Mouse (Mus musculus) midbrain, embryonic 14.5 days (tissue): ENCODE measurements around the gene Zfc3h1. TPM values are rescaled to one million over a fixed set of nuclear protein-coding genes. Genes with fewer than 3 reads are reported as not detected.

ENCODE experiments used
- ATAC-seq: fragments of 200-750 bp; cut with Nextera tagmentation; 2 replicates; pipeline ENCODE4 v1.8.0; 2017; ENCODE audit warnings: moderate number of reproducible peaks, moderate library complexity; ENCODE audit not compliant: low FRiP score, low TSS enrichment
- DNase-seq: peaks from one replicate; pipeline ENCODE4 v3.0.0-alpha.2; 2015
- H3K27ac ChIP-seq: fragments of 300-500 bp; sonication (generic); replicated peaks from 2 replicates; pipeline ENCODE4 v1.5.1; 2014; ENCODE audit warnings: mild to moderate bottlenecking, low read depth, low read length, moderate library complexity
- H3K27me3 ChIP-seq: fragments of 300-500 bp; sonication (generic); 2 replicates; pipeline ENCODE4 v1.6.1; 2014; ENCODE audit warnings: low read length, control low read depth, mixed read lengths; ENCODE audit not compliant: control insufficient read depth, insufficient read depth
- H3K36me3 ChIP-seq: fragments of 300-500 bp; sonication (generic); 2 replicates; pipeline ENCODE4 v1.6.1; 2014; ENCODE audit warnings: low read length, control low read depth; ENCODE audit not compliant: control insufficient read depth, insufficient read depth
- H3K4me1 ChIP-seq: fragments of 300-500 bp; sonication (generic); 2 replicates; pipeline ENCODE4 v1.6.1; 2014; ENCODE audit warnings: mild to moderate bottlenecking, antibody characterized with exemption, low read length, control low read depth; ENCODE audit not compliant: control insufficient read depth, insufficient read depth
- H3K4me2 ChIP-seq: fragments of 300-500 bp; sonication (generic); 2 replicates; pipeline ENCODE4 v1.6.1; 2014; ENCODE audit warnings: mild to moderate bottlenecking, low read length, moderate library complexity
- H3K4me3 ChIP-seq: fragments of 300-500 bp; sonication (generic); replicated peaks from 2 replicates; pipeline ENCODE4 v1.5.1; 2014; ENCODE audit warnings: low read depth, low read length
- H3K9ac ChIP-seq: fragments of 300-500 bp; sonication (generic); replicated peaks from 2 replicates; pipeline ENCODE4 v1.6.1; 2014; ENCODE audit warnings: mild to moderate bottlenecking, low read length, moderate library complexity
- H3K9me3 ChIP-seq: fragments of 300-500 bp; sonication (generic); 2 replicates; pipeline ENCODE4 v1.6.1; 2016; ENCODE audit warnings: low read length, control low read depth, mixed read lengths; ENCODE audit not compliant: control insufficient read depth
- WGBS: fragments of 180-500 bp; shearing (Covaris S2); extraction: QIAGEN DNeasy Blood & Tissue Kit; methylation state at CpG from one replicate; pipeline ENCODE4 v1.1.7; 2014; 5-methylcytosine and 5-hydroxymethylcytosine counted together
- polyA plus RNA-seq: library from polyadenylated mRNA; unstranded; fragments of >200 nt; fragmentation: Nextera tagmentation; extraction: Ambion mirVana; gene quantifications from 2 replicates; pipeline ENCODE4 v1.2.1, GENCODE M21; 2014

Zfc3h1 gene
- polyA plus RNA-seq: 25.4 and 28.6 TPM in 2 replicates

DNA sequence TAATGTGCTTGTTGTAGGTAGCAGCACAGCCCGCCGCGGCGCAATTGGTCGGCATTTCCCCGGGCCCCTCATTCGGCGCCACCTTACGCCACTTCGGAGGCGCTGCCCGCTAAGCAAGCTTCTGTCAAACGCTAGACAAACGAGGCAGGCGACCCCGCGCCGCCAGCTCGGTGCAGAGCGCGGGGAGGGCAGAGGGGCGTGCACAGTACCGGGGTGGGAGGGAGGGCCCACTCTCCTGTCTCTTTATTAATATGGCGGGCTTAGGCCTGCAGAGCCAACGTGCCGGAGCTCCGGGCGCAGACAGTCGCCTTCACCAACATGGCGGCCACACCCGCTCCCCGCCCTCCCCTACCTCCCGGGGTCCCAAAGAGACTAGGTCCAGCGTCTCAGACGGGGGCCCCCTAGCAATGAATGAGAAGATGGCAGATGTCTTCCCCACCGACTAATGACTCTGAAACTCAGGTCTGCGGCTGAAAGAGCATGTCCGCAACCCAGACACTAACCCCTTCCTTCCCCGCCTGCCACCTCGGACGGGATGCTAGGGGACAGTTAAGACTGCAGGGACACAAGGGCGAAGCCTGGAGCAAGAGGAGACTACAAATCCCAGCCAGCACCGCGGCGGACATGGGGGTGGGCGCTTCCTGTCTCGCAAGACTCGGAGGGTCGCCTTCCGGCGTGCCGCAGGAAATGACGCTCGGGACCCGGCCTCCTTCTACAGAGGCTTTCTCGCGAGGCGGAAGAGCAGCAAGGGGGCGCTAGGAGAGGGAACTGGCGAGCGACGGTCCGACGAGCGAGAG is at the start of gene Zfc3h1, which contains the start of gene Thap2:
Zfc3h1 (plus strand) TSS at position 739 of the 797 bp plus-strand sequence.
Thap2 (minus strand) TSS at position 223 of the 797 bp plus-strand sequence.
- peak within 1 kb of the TSS; percentile 89 for H3K9ac ChIP-seq
- H3K27me3 ChIP-seq: no peaks in the 10 kb centered on the region
- peak within 1 kb of the TSS; percentile 81 for H3K4me2 ChIP-seq
- under 1% methylated on average over 65 of the region's 65 CpGs for WGBS
- no peaks in the 10 kb centered on the region for H3K9me3 ChIP-seq
- peak; percentile 100 for DNase-seq
- ATAC-seq: peak; percentile 97
- H3K27ac ChIP-seq: peak within 1 kb of the TSS; percentile 98
- peaks cover 2% of the 10 kb centered on the region; the same call in 1 of the 2 replicates for H3K36me3 ChIP-seq
- H3K4me3 ChIP-seq: peak within 1 kb of the TSS; percentile 93
- peaks cover 46% of the 10 kb centered on the region for H3K4me1 ChIP-seq

GRCm38 (mm10) chr10:115336901-115337300 is 47.9 kb upstream of the Zfc3h1 start:
- H3K9me3 ChIP-seq: no peaks in the 10 kb centered on the region
- H3K4me3 ChIP-seq: no peak overlapping the region
- H3K4me2 ChIP-seq: no peak overlapping the region
- peaks cover 33% of the 10 kb centered on the region for H3K36me3 ChIP-seq
- H3K27me3 ChIP-seq: no peaks in the 10 kb centered on the region
- H3K9ac ChIP-seq: no peak overlapping the region
- ATAC-seq (no peak), DNase-seq (no peak)
- 88% methylated on average over 4 of the region's 4 CpGs for WGBS
- H3K27ac ChIP-seq: no peak overlapping the region
- H3K4me1 ChIP-seq: no peaks in the 10 kb centered on the region

DNA sequence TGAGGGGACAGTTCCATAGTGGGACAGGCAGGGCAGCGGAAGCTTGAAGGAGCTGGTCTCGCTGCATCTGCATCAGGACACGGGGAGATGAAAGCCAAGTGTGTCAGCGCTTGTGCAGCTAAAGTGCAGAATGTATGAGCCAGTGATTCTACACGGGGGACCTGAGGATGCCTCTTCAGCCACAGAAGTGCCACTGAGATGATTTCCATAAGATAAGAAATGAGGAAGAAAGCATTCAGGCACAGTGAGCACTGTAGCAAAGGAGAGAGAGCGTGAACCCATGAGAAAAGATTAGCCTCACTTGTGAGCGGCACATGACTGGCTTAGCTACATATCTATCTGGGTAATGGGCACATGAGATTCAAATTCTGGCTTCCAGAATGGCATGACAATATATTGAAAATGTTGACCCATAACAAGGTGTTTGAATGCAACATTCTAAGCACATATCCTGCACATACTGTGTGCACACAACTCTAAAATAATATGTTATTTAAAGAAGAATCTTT is 44.9 kb upstream of the Zfc3h1 start:
- WGBS: 93% methylated on average over 7 of the region's 7 CpGs
- no peaks in the 10 kb centered on the region for H3K4me1 ChIP-seq
- no peak for DNase-seq
- no peak overlapping the region for H3K4me2 ChIP-seq
- H3K9ac ChIP-seq: no peak overlapping the region
- no peak for ATAC-seq
- H3K9me3 ChIP-seq: no peaks in the 10 kb centered on the region
- no peak overlapping the region for H3K27ac ChIP-seq
- H3K27me3 ChIP-seq: no peaks in the 10 kb centered on the region
- H3K4me3 ChIP-seq: no peak overlapping the region
- H3K36me3 ChIP-seq: peaks cover 53% of the 10 kb centered on the region

- ATAC-seq: no peak
- 95% methylated on average over 4 of the region's 4 CpGs for WGBS
These were observed 41.9 kb upstream of the Zfc3h1 start for GRCm38 (mm10) chr10:115342771-115343425.

DNA sequence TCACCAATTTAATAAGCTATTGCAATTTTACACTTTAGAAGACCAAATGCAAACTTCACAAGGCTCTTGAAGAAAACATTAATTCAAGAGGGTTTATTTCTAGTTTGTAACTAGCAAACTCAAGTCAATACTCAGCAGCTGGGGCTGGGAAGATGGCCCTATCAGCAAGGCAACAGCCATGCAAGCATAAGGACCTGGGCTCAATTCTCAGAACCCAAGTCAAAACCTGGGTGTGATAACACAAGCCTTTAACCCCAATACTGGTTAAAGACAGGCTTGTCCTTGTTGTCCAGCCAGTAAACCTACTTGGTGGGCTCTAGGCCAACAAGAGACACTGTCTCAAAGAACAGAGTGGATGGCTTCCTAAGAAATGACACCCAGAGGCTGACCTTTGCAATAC is 38.3 kb upstream of the Zfc3h1 start:
- Histone ChIP-seq H3K27ac (no peak overlapping the region), H3K4me3 (no peak overlapping the region), H3K4me2 (no peak overlapping the region), H3K27me3 (no peaks in the 10 kb centered on the region), H3K4me1 (no peaks in the 10 kb centered on the region), H3K9ac (no peak overlapping the region), H3K9me3 (no peaks in the 10 kb centered on the region), H3K36me3 (peaks cover 40% of the 10 kb centered on the region)
- ATAC-seq: no peak
- DNase-seq: no peak

More at GRCm38 (mm10) chr10:115342771-115343425, 41.9 kb upstream of the Zfc3h1 start:
- Histone ChIP-seq H3K4me3 (no peak overlapping the region), H3K4me1 (no peaks in the 10 kb centered on the region), H3K27ac (no peak overlapping the region), H3K9ac (no peak overlapping the region), H3K9me3 (no peaks in the 10 kb centered on the region), H3K36me3 (peaks cover 69% of the 10 kb centered on the region), H3K27me3 (no peaks in the 10 kb centered on the region), H3K4me2 (no peak overlapping the region)
- no peak for DNase-seq

DNA sequence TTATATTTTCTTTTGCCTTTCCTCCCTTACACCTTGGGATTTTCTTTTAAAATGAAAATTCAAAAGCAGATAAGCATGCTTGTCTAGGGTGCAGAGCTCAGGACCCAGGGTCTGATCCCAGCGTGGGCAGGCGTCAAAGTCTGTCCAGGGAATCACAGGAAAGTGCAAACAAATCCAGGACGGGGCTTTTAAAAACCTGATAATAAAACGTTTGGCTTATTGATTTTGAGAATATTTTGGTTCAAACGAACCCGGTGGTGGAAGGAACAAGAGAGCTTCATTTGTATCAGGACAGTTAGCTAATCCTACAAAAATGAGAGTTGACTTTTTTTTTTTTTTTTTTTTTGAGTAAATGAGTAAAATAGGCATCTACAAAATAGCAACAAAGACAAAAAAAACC is 36.6 kb upstream of the Zfc3h1 start:
- Histone ChIP-seq H3K4me1 (no peaks in the 10 kb centered on the region), H3K36me3 (peaks cover 26% of the 10 kb centered on the region), H3K4me3 (no peak overlapping the region), H3K9ac (no peak overlapping the region), H3K9me3 (no peaks in the 10 kb centered on the region), H3K4me2 (no peak overlapping the region), H3K27ac (no peak overlapping the region), H3K27me3 (no peaks in the 10 kb centered on the region)
- no peak for ATAC-seq
- DNase-seq: no peak
- WGBS: 81% methylated on average over 6 of the region's 6 CpGs

GRCm38 (mm10) chr10:115349029-115349428 is 35.7 kb upstream of the Zfc3h1 start:
- DNase-seq (no peak), ATAC-seq (no peak)
- H3K27ac ChIP-seq: no peak overlapping the region
- H3K36me3 ChIP-seq: peaks cover 17% of the 10 kb centered on the region
- WGBS: 75% methylated on average over 10 of the region's 10 CpGs
- H3K27me3 ChIP-seq: no peaks in the 10 kb centered on the region
- H3K4me1 ChIP-seq: no peaks in the 10 kb centered on the region
- no peak overlapping the region for H3K4me2 ChIP-seq
- H3K4me3 ChIP-seq: no peak overlapping the region
- no peak overlapping the region for H3K9ac ChIP-seq
- H3K9me3 ChIP-seq: no peaks in the 10 kb centered on the region

DNA sequence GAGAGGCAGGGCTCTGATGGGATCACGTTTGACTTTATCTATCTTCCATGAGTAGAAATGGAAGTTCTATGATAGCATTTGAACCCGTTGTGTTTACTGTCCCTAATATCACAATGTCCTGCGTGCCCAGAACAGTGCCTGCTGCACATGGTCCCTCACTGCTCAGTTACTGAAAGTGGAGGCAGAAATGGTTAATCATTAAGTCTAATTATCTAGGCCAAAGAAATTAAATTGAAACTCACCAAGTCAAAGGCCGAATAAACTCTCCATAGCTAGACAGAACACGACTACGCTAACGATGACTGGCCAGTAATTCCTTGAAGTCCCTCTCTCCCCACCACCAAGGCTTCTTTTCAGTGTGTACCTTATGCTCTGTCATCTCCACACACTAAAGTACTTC is 35.2 kb upstream of the Zfc3h1 start:
- no peak overlapping the region for H3K4me3 ChIP-seq
- H3K27ac ChIP-seq: no peak overlapping the region
- no peaks in the 10 kb centered on the region for H3K4me1 ChIP-seq
- H3K36me3 ChIP-seq: peaks cover 17% of the 10 kb centered on the region
- no peak overlapping the region for H3K4me2 ChIP-seq
- no peaks in the 10 kb centered on the region for H3K27me3 ChIP-seq
- H3K9me3 ChIP-seq: no peaks in the 10 kb centered on the region
- H3K9ac ChIP-seq: no peak overlapping the region
- no peak for DNase-seq
- 93% methylated on average over 7 of the region's 7 CpGs for WGBS
- no peak for ATAC-seq
